Mouse (Mus musculus): ENCODE results near the gene Inpp5b. TPM values are rescaled to one million over a fixed set of nuclear protein-coding genes. Genes with fewer than 3 reads are reported as not detected.

Inpp5b gene
- polyA plus RNA-seq, 1 experiment from 2014 or later: 22.4 TPM

GRCm38 (mm10) chr4:124824967-124825366, 83.3 kb downstream of the Inpp5b start:
- Histone ChIP-seq H3K4me2 (replicated peaks; ENCODE audit: low read depth) (no peak overlapping the region), H3K9me3 (ENCODE audit: control insufficient read depth) (no peaks in the 10 kb centered on the region), H3K36me3 (ENCODE audit: control insufficient read depth, insufficient read depth) (peaks cover 78% of the 10 kb centered on the region), H3K4me1 (replicated peaks; ENCODE audit: control insufficient read depth, insufficient read depth, low read length) (no peaks in the 10 kb centered on the region), H3K27ac (ENCODE audit: low read depth, low read length) (no peak overlapping the region), H3K27me3 (replicated peaks; ENCODE audit: control insufficient read depth, insufficient read depth, low read length) (no peaks in the 10 kb centered on the region), H3K4me3 (ENCODE audit: low read depth, low read length) (no peak overlapping the region), H3K9ac (ENCODE audit: low read depth, low read length) (no peak overlapping the region)
- TF ChIP-seq CTCF (IDR thresholded peaks at IDR 0.05; ENCODE audit: low read depth): no peak
- no peak for ATAC-seq
- 94% methylated on average over 6 of the region's 6 CpGs for WGBS

- Histone ChIP-seq H3K9me3 (ENCODE audit: control insufficient read depth) (no peaks in the 10 kb centered on the region), H3K4me2 (replicated peaks; ENCODE audit: low read depth) (no peak overlapping the region), H3K9ac (ENCODE audit: low read depth, low read length) (no peak overlapping the region), H3K4me1 (replicated peaks; ENCODE audit: control insufficient read depth, insufficient read depth, low read length) (no peaks in the 10 kb centered on the region), H3K36me3 (ENCODE audit: control insufficient read depth, insufficient read depth) (peaks cover 73% of the 10 kb centered on the region), H3K27ac (ENCODE audit: low read depth, low read length) (no peak overlapping the region), H3K4me3 (ENCODE audit: low read depth, low read length) (no peak overlapping the region), H3K27me3 (replicated peaks; ENCODE audit: control insufficient read depth, insufficient read depth, low read length) (no peaks in the 10 kb centered on the region)
- no peak for TF ChIP-seq CTCF (IDR thresholded peaks at IDR 0.05; ENCODE audit: low read depth)
- no peak for ATAC-seq
- WGBS: 94% methylated on average over 21 of the region's 21 CpGs
Measured at GRCm38 (mm10) chr4:124825371-124825965, 83.8 kb downstream of the Inpp5b start.

GRCm38 (mm10) chr4:124829671-124830070, 88.0 kb downstream of the Inpp5b start:
- H3K9me3 ChIP-seq (ENCODE audit: control insufficient read depth): no peaks in the 10 kb centered on the region
- 57% methylated on average over 5 of the region's 5 CpGs for WGBS
- no peak for TF ChIP-seq CTCF (IDR thresholded peaks at IDR 0.05; ENCODE audit: low read depth)
- H3K27ac ChIP-seq (ENCODE audit: low read depth, low read length): peak overlapping the region; percentile 17
- no peak overlapping the region for H3K4me3 ChIP-seq (ENCODE audit: low read depth, low read length)
- peaks cover 55% of the 10 kb centered on the region for H3K36me3 ChIP-seq (ENCODE audit: control insufficient read depth, insufficient read depth)
- no peaks in the 10 kb centered on the region for H3K27me3 ChIP-seq (replicated peaks; ENCODE audit: control insufficient read depth, insufficient read depth, low read length)
- H3K9ac ChIP-seq (ENCODE audit: low read depth, low read length): no peak overlapping the region
- no peak for ATAC-seq
- no peaks in the 10 kb centered on the region for H3K4me1 ChIP-seq (replicated peaks; ENCODE audit: control insufficient read depth, insufficient read depth, low read length)
- H3K4me2 ChIP-seq (replicated peaks; ENCODE audit: low read depth): no peak overlapping the region

- H3K9ac ChIP-seq (ENCODE audit: low read depth, low read length): no peak overlapping the region
- H3K4me3 ChIP-seq (ENCODE audit: low read depth, low read length): no peak overlapping the region
- no peak overlapping the region for H3K4me2 ChIP-seq (replicated peaks; ENCODE audit: low read depth)
- no peaks in the 10 kb centered on the region for H3K4me1 ChIP-seq (replicated peaks; ENCODE audit: control insufficient read depth, insufficient read depth, low read length)
- no peak overlapping the region for H3K27ac ChIP-seq (ENCODE audit: low read depth, low read length)
- 96% methylated on average over 10 of the region's 10 CpGs for WGBS
- no peak for TF ChIP-seq CTCF (IDR thresholded peaks at IDR 0.05; ENCODE audit: low read depth)
- H3K9me3 ChIP-seq (ENCODE audit: control insufficient read depth): no peaks in the 10 kb centered on the region
- no peaks in the 10 kb centered on the region for H3K27me3 ChIP-seq (replicated peaks; ENCODE audit: control insufficient read depth, insufficient read depth, low read length)
- no peak for ATAC-seq
- H3K36me3 ChIP-seq (ENCODE audit: control insufficient read depth, insufficient read depth): peaks cover 42% of the 10 kb centered on the region
Measured at GRCm38 (mm10) chr4:124832796-124833195, 91.1 kb downstream of the Inpp5b start.

- WGBS: 91% methylated on average over 14 of the region's 14 CpGs
- peaks cover 35% of the 10 kb centered on the region for H3K36me3 ChIP-seq (ENCODE audit: control insufficient read depth, insufficient read depth)
- H3K27me3 ChIP-seq (replicated peaks; ENCODE audit: control insufficient read depth, insufficient read depth, low read length): no peaks in the 10 kb centered on the region
- no peak overlapping the region for H3K4me2 ChIP-seq (replicated peaks; ENCODE audit: low read depth)
- H3K9ac ChIP-seq (ENCODE audit: low read depth, low read length): no peak overlapping the region
- H3K4me3 ChIP-seq (ENCODE audit: low read depth, low read length): no peak overlapping the region
- no peak for TF ChIP-seq CTCF (IDR thresholded peaks at IDR 0.05; ENCODE audit: low read depth)
- ATAC-seq: no peak
- H3K4me1 ChIP-seq (replicated peaks; ENCODE audit: control insufficient read depth, insufficient read depth, low read length): no peaks in the 10 kb centered on the region
- H3K27ac ChIP-seq (ENCODE audit: low read depth, low read length): no peak overlapping the region
- no peaks in the 10 kb centered on the region for H3K9me3 ChIP-seq (ENCODE audit: control insufficient read depth)
Measured at GRCm38 (mm10) chr4:124838035-124838700, 96.5 kb downstream of the Inpp5b start.

- H3K27ac ChIP-seq (ENCODE audit: low read depth, low read length): no peak overlapping the region
- no peaks in the 10 kb centered on the region for H3K27me3 ChIP-seq (replicated peaks; ENCODE audit: control insufficient read depth, insufficient read depth, low read length)
- no peaks in the 10 kb centered on the region for H3K9me3 ChIP-seq (ENCODE audit: control insufficient read depth)
- H3K4me2 ChIP-seq (replicated peaks; ENCODE audit: low read depth): no peak overlapping the region
- H3K36me3 ChIP-seq (ENCODE audit: control insufficient read depth, insufficient read depth): peaks cover 44% of the 10 kb centered on the region
- WGBS: 100% methylated on average over 1 of the region's 1 CpGs
- H3K4me3 ChIP-seq (ENCODE audit: low read depth, low read length): no peak overlapping the region
- H3K4me1 ChIP-seq (replicated peaks; ENCODE audit: control insufficient read depth, insufficient read depth, low read length): no peaks in the 10 kb centered on the region
- TF ChIP-seq CTCF (IDR thresholded peaks at IDR 0.05; ENCODE audit: low read depth): peak; percentile 31
- no peak for ATAC-seq
- H3K9ac ChIP-seq (ENCODE audit: low read depth, low read length): no peak overlapping the region
Measured at GRCm38 (mm10) chr4:124840998-124841397, 99.3 kb downstream of the Inpp5b start.

Measured in intestine, postnatal 0 days (tissue).